Mouse (Mus musculus): ENCODE data around the gene Tnk2.

DNA sequence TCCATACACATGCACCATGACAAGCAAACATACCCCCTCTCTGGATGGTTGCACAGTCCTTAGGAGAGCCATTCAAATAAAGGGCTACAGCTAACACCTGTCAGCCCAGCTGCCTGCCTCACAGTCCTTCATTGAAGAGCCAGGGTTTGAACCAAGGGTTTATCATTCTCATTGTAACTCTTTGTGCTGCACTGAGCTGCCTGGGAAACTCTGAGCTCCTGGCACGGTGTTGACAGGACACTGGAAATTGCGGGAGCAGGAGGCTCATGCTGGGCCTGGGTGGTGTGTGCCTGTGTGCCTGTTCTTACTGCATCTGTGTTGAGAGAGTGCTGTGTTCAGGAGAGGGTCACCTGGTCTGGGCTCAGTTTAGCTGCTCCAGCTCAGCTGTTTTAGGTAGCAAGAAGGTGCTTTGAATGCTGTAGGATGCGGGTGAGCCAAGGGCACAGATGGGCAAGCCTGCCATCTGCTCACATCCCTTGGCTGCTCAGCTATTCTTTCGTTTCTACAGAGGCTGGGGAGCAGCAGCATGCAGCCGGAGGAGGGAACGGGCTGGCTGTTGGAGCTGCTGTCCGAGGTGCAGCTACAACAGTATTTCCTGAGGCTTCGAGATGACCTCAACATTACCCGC, 19.7 kb downstream of the Tnk2 start:
- TF ChIP-seq USF1 (IDR thresholded peaks at IDR 0.05; ENCODE audit: low read depth): no peak
- no peak for TF ChIP-seq POLR2A (IDR thresholded peaks at IDR 0.05; ENCODE audit: insufficient read length, low read depth)
- TF ChIP-seq CEBPB (IDR thresholded peaks at IDR 0.05; ENCODE audit: insufficient read depth, poor library complexity, severe bottlenecking): no peak
- TF ChIP-seq MAX (IDR thresholded peaks at IDR 0.05; ENCODE audit: low read depth): no peak
- TF ChIP-seq E2F4 (IDR thresholded peaks at IDR 0.05; ENCODE audit: insufficient read depth): no peak
- no peak for TF ChIP-seq POLR2AphosphoS2 (IDR thresholded peaks at IDR 0.05; ENCODE audit: insufficient read length, low read depth)
- TF ChIP-seq TCF12 (IDR thresholded peaks at IDR 0.05; ENCODE audit: insufficient read depth, poor library complexity, severe bottlenecking): no peak
- no peak for TF ChIP-seq SRF (IDR thresholded peaks at IDR 0.05; ENCODE audit: control insufficient read depth, insufficient read length, low read depth)
- no peak for TF ChIP-seq REST (IDR thresholded peaks at IDR 0.05; ENCODE audit: insufficient read depth, insufficient read length)

Measured in myocyte (in vitro differentiated cells).